Mouse (Mus musculus) erythroblast, embryonic 14.5 days (primary cell): Measurements from ENCODE around the gene Pms2. TPM values are rescaled to one million over a fixed set of nuclear protein-coding genes. Genes with fewer than 3 reads are reported as not detected.

Experiments
- H3K27me3 ChIP-seq: 2 replicates; pipeline ENCODE4 v1.6.1; 2012; ENCODE audit warnings: inconsistent platforms; ENCODE audit not compliant: control insufficient read depth
- H3K36me3 ChIP-seq: 2 replicates; pipeline ENCODE4 v1.6.1; 2012; ENCODE audit warnings: mild to moderate bottlenecking, inconsistent platforms; ENCODE audit not compliant: control insufficient read depth
- H3K4me1 ChIP-seq: 2 replicates; pipeline ENCODE4 v1.6.1; 2012; ENCODE audit warnings: inconsistent platforms; ENCODE audit not compliant: control insufficient read depth
- H3K4me3 ChIP-seq: replicated peaks from 2 replicates; pipeline ENCODE3; 2012; ENCODE audit warnings: moderate library complexity, mild to moderate bottlenecking, inconsistent platforms
- H3K9me3 ChIP-seq: 2 replicates; pipeline ENCODE4 v1.6.1; 2012; ENCODE audit warnings: low read length, inconsistent platforms, mixed read lengths; ENCODE audit not compliant: control insufficient read depth
- GATA1 ChIP-seq: IDR thresholded peaks from 2 replicates; pipeline ENCODE4 v1.6.1; 2012; ENCODE audit warnings: low read length, inconsistent platforms, mixed read lengths
- TAL1 ChIP-seq: IDR thresholded peaks from 3 replicates; pipeline ENCODE4 v1.6.1; 2012; ENCODE audit warnings: low read length, inconsistent platforms, mixed read lengths
- polyA plus RNA-seq: library from polyadenylated mRNA; stranded (reverse); fragments of >175 nt; gene quantifications from 2 replicates; pipeline ENCODE4 v1.2.3, GENCODE M21; 2012

Pms2 gene
- 0.28 and 0.34 TPM in 2 replicates for polyA plus RNA-seq

DNA sequence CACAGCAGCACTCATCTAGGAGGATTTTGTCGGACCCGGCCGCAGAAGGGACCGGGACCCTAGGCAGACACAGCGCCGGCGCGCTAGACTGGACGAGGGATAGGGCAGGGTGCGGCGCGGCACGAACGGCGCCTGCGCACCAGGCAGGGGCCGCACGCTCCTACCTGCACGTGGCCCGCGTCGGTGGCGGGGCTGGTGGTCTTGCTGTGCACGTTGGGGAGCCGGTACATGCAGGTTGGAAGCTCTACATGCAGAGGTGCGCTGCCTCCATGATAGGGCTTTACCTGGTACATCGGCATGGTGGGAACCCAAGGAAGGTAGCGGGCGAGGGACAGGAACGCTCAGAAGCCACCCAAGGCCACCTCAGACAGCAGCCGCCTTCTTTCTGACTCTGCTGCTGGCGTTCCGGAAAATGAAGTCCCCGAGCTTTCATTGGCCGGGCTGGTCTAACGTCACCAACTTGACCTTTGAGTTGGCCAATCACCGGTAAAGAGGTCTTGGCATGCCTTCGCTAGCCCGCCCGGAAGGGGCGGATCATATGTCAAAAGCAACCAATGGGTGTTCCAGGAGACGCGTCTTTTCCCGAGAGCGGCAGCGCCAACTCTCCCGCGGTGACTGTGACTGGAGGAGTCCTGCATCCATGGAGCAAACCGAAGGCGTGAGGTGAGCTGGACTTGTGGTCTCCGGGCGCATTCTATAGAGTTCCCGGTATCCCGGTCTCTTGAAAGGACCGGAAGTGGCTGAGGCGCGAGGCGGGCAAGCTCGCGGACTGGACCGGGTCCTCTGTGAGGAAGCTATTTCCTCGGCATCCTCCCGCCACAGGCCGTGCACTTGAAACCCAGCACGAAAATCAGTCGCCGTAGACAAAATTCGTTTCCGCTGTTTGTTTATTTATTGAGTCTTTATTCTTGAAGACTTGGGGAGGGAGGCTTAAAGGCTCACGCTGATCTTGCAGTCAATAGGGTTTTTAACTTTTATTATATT, at the start of gene Pms2, which contains the start of gene Aimp2:
TSS of gene Pms2 (plus strand) at position 548 of the 984 bp plus-strand sequence.
TSS of gene Aimp2 (minus strand) at position 431 of the 984 bp plus-strand sequence.
- Histone ChIP-seq H3K27me3 (no peaks in the 10 kb centered on the region), H3K4me3 (peak within 1 kb of the TSS; percentile 77), H3K9me3 (no peaks in the 10 kb centered on the region), H3K4me1 (peaks cover 51% of the 10 kb centered on the region), H3K36me3 (peaks cover 65% of the 10 kb centered on the region)
- TF ChIP-seq TAL1 (no peak), GATA1 (no peak)

DNA sequence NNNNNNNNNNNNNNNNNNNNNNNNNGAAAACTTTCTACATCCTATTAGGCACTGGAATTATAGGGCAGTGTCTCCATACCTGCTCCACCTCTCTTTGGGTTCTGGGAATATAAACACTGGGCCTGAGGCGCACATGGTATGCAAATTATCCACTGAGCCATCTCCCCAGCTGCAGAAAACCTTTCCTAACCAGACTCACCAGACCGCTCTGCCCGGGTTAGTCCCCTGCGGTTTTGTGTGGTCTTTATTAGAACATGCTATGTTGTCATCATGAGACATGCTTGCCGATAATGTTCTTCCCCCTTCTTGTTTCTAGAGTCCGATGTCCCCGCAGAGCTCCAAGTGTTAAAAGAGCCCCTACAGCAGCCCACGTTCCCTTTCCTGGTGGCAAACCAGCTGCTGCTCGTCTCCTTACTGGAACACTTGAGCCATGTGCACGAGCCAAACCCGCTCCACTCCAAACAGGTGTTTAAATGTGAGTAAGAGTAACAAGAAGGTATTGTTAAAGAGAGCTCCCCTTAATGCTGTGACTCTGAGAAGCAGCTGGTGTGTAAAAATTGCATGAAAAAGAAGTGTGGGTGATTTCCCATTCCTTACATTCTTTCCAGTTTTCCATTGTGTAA, 38.1 kb upstream of the Pms2 start:
- Histone ChIP-seq H3K36me3 (peaks cover 54% of the 10 kb centered on the region), H3K27me3 (no peaks in the 10 kb centered on the region), H3K9me3 (no peaks in the 10 kb centered on the region), H3K4me1 (peaks cover 25% of the 10 kb centered on the region), H3K4me3 (no peak overlapping the region)
- TF ChIP-seq GATA1 (no peak), TAL1 (no peak)

- Histone ChIP-seq H3K36me3 (peaks cover 83% of the 10 kb centered on the region), H3K27me3 (no peaks in the 10 kb centered on the region), H3K4me1 (peaks cover 25% of the 10 kb centered on the region), H3K9me3 (no peaks in the 10 kb centered on the region), H3K4me3 (no peak overlapping the region)
- TF ChIP-seq GATA1 = no peak
- TF ChIP-seq TAL1 = no peak
These were observed 35.2 kb upstream of the Pms2 start for GRCm38 (mm10) chr5:143874571-143874970.

DNA sequence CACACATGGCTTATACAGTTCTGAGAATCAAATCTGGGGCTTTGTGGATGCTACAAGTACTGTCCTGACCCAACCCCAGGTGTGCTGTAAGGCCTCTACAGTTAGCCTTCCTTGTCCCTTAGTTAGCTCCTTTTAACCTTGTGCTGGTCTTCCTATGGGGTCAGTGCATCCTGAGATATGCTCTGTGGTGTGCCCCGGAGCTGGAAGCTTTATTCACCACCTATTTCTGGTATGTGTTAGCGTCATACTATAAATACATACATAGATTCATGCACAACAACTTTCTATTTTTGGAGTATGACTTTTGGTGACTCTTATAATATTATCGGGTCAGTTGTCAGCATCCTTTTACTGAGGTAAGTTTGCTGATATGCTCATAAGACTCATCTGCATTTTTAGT, 24.5 kb upstream of the Pms2 start:
- Histone ChIP-seq H3K9me3 (peaks cover 27% of the 10 kb centered on the region), H3K4me3 (no peak overlapping the region), H3K27me3 (no peaks in the 10 kb centered on the region; the same call in 1 of the 2 replicates), H3K4me1 (no peaks in the 10 kb centered on the region; the same call in 1 of the 2 replicates), H3K36me3 (peaks cover 100% of the 10 kb centered on the region)
- TF ChIP-seq TAL1 = no peak
- no peak for TF ChIP-seq GATA1

- TF ChIP-seq GATA1 = no peak
- TF ChIP-seq TAL1 = no peak
These were observed 19.0 kb upstream of the Pms2 start for GRCm38 (mm10) chr5:143890741-143891140.

GRCm38 (mm10) chr5:143892255-143892886, 17.4 kb upstream of the Pms2 start:
- Histone ChIP-seq H3K4me1 (peaks cover 24% of the 10 kb centered on the region), H3K4me3 (no peak overlapping the region), H3K9me3 (no peaks in the 10 kb centered on the region), H3K27me3 (no peaks in the 10 kb centered on the region), H3K36me3 (peaks cover 100% of the 10 kb centered on the region)
- TF ChIP-seq GATA1 = no peak
- TF ChIP-seq TAL1 = no peak

More at GRCm38 (mm10) chr5:143890741-143891140, 19.0 kb upstream of the Pms2 start:
- no peak overlapping the region for H3K4me3 ChIP-seq
- H3K4me1 ChIP-seq = peaks cover 24% of the 10 kb centered on the region
- H3K9me3 ChIP-seq = peaks cover 4% of the 10 kb centered on the region
- no peaks in the 10 kb centered on the region; the same call in 1 of the 2 replicates for H3K27me3 ChIP-seq
- peaks cover 100% of the 10 kb centered on the region for H3K36me3 ChIP-seq

- TF ChIP-seq GATA1 (peak; percentile 24; the same call in 1 of the 2 replicates), TAL1 (no peak)
- peaks cover 24% of the 10 kb centered on the region for H3K4me1 ChIP-seq
- H3K9me3 ChIP-seq = no peaks in the 10 kb centered on the region
- no peak overlapping the region for H3K4me3 ChIP-seq
- no peaks in the 10 kb centered on the region for H3K27me3 ChIP-seq
- peaks cover 100% of the 10 kb centered on the region for H3K36me3 ChIP-seq
These were observed 16.4 kb upstream of the Pms2 start for GRCm38 (mm10) chr5:143893396-143893795.

- Histone ChIP-seq H3K4me1 (peaks cover 20% of the 10 kb centered on the region), H3K4me3 (no peak within 1 kb of the TSS), H3K27me3 (no peaks in the 10 kb centered on the region), H3K9me3 (no peaks in the 10 kb centered on the region), H3K36me3 (peaks cover 100% of the 10 kb centered on the region)
- TF ChIP-seq GATA1 (no peak), TAL1 (no peak)
These were observed 12.0 kb upstream of the Pms2 start, which contains the start of gene Ankrd61 for GRCm38 (mm10) chr5:143897635-143898330. TSS of gene Ankrd61 (minus strand) at chr5:143897685.
